Mouse (Mus musculus) kidney, postnatal 36 days (tissue): ENCODE results near the gene Myo1e.
"Not testable (repeated sequence)": the region's sequence is repeated elsewhere in the genome, so short reads cannot be mapped to it uniquely, and the experiment has no call there.

Source experiments
- DNase-seq, 2 experiments: peaks; one replicate each; pipeline ENCODE4 v3.0.0; 2021 to 2022; ENCODE audit warnings: mixed read lengths in 2 of 2

Myo1e gene

DNA sequence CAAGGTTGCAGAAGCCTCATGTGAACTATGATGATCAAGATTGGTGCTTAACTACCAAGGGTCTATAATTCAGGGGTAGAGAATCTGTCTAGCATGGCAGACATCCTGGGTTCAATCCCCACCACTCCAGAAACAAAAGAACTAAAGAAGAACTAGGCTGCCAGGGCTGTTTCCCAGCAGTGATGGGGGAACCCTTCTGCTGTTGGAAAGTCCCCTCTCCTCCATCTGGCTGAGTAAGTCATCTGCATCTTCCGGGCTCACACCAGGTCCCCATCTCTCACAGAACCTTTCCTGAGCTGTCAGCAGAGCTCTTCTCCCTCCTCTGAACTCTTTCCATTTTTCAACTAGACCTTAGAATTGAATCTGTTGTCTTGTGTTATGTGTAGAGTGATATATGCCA lies 45.9 kb downstream of the Myo1e start:
- DNase-seq: no peak

GRCm38 (mm10) chr9:70255005-70255404 lies 47.9 kb downstream of the Myo1e start:
- no peak for DNase-seq

DNA sequence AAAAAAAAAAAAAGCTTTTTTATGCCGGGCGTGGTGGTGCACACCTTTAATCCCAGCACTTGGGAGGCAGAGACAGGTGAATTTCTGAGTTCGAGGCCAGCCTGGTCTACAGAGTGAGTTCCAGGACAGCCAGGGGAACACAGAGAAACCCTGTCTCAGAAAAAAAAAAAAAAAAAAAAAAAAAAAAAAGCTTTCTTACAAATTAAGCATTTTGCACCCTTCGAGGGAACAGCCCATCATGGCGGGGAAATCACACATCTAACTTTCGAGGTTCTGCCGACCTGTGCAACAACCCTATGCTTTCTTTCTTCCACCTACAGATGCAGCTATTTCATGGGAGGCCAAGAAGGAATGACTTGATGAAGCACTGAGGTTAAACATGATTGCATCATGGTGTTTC lies 48.9 kb downstream of the Myo1e start:
- not testable (repeated sequence) for DNase-seq

- peak; percentile 70 to 73 for DNase-seq
Observed at GRCm38 (mm10) chr9:70257289-70258101, 50.3 kb downstream of the Myo1e start.

DNA sequence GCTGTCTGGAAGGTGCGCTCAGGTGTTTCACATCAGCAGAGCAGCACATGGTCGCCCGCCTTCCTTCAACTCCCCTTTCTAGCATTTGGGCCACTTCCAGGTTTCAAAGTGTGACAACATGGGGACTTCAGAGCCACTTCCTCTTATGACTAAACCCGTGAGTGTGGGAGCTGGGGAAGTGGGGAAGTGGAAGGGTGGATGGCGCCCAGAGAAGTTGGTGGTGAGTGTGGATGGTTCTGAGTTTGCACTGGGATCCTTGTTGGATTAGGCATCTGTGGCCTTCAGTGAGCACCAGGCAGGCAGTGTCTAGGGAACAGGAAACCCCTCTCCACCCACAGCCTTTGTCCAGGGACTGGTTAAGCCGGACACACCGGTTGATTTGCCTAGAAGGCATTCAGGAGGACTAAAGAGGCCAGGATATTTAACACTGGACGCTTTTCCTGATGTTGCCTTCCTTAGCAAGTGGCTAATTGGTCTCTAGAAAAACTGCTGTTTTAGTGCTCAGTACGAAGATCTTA lies 53.2 kb downstream of the Myo1e start:
- DNase-seq: peak; percentile 62 to 64

GRCm38 (mm10) chr9:70261646-70262045 lies 54.5 kb downstream of the Myo1e start:
- DNase-seq: no peak

DNA sequence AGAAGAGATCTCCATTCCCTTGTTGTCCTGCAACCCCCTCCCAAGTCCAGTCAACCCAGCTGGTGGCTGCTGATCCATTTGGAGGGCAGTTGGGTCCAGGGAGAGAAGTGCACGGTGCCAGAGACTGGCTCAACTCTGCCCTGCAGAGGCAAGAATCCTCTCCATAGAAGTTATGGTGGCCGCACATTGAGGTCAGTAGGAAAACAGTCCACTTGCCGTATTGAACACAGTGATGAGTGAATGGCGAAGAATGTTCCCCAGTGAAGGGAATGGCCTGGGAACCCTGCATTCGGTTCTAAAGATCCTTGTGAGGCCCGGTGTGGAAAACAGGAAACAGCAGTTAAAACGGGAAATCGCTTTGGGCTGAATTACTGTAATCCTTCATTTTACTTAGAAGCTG lies 56.0 kb downstream of the Myo1e start:
- DNase-seq: no peak

GRCm38 (mm10) chr9:70263735-70264134 lies 56.6 kb downstream of the Myo1e start:
- DNase-seq: peak; percentile 51 to 65

- peak; percentile 73 to 78 for DNase-seq
Observed at GRCm38 (mm10) chr9:70265513-70265912, 58.4 kb downstream of the Myo1e start.

GRCm38 (mm10) chr9:70266186-70266585 lies 59.0 kb downstream of the Myo1e start:
- DNase-seq: no peak

DNA sequence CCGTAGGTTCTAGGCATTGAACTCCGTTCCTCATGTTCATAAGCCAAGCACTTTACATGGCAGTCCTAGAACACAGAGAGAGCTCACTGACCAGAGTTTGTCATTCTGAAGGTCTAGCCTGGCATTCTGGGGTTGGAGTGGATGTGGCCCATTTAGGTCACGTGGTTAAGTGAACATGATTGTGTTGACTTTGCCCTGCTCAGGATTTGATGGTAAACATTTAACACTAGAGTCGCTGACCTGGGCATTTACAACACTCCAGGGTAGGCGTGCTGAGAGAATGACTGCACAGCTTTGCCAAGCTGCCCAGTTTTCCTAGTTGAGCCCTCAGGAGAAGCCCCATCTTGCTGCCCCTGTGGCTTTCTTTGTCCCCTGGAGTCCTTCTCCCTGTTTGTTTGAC lies 60.0 kb downstream of the Myo1e start:
- DNase-seq: peak in 1 of 2 experiments; percentile 71

- no peak for DNase-seq
Observed at GRCm38 (mm10) chr9:70269349-70269748, 62.2 kb downstream of the Myo1e start.

GRCm38 (mm10) chr9:70270468-70270867 lies 63.3 kb downstream of the Myo1e start:
- no peak for DNase-seq

DNA sequence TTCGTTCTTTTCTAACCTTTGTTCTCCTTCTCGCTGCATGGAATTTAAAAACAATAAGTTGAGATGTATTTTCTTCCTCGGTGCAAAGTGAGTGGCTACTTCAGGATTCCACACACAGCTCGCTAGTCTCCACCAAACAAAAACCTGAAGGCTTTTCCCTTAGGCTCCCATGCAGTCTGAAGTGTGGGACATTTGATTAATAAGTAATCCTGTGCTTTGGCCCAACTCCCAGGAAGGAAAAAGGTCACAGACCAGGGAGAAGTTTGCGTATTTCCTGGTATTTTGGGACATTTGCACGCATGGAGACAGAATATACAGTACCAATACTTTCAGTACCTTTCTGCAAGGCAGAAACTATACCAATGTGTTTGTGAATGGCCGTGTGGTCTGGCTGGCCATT lies 64.0 kb downstream of the Myo1e start:
- DNase-seq: peak; percentile 68 to 87

DNA sequence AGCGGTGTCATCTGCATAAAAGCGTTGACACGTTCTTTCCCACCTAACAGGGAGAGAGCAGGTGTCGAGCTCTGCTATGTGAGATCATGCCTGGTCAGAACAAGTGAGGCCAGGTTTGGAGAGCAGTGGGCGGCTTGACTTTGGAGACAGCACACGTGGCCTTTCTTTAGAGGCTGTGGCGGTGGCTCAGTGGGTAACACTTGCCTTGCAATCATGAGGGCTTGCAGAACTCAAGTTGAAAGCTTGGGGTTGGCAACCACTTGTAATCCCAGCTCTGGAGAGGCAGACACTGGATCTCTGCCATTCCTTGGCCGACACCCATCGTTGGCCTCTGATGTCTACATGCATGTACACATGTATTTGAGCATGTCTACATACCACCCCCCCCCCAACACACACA lies 64.5 kb downstream of the Myo1e start:
- no peak for DNase-seq

DNA sequence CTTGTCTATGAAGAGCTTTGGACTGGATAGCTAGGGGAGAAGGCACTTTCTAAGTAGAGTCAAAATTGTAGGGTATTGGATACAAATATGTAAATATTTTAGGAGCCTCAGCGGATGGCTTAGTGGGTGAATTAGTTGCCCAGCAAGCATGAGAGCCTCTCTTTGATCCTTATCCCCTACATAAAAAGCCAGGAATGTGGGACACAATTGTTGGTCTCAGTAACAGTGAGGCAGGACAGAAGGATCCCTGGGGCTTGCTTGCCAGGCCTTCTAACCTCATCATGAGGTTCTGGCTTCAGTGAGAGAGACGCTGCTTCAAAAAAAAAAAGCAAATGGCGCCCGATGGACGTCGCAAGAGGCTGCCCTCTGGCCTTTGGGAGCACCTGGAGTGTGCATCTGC lies 66.9 kb downstream of the Myo1e start:
- DNase-seq: no peak

- no peak for DNase-seq
Observed at GRCm38 (mm10) chr9:70274476-70274875, 67.3 kb downstream of the Myo1e start.

DNA sequence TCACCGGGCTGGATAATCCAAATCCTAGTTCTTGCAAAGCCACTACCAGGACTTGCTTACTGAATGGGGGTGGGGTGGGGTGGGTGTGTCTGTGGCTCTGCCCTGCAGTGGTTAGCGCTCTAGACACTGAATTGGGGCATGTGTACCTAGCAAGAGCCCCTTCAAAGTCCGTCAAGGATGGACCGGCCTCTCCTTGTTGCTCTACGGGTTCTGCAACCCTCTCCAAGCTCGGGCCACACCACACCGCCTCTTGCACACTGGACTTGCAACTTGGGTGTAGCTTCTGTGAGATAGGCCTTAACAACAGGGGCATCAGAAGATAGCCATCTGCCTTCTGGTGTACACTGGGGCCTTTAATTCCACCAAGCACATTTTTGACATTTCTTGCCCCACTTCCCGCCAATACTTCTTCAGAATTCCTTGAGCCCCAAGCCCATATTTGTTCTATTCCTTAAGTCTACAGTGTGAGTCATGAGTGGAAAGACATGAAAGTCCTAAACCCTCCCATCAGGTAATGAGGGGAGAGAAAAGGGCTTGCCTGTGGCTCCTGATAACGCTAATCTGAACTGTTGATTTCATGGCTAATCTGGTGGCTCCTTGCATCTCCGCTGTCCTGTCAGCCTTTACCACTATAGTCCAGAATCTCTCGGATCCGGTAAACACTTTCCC lies 67.9 kb downstream of the Myo1e start:
- DNase-seq: no peak

GRCm38 (mm10) chr9:70277076-70277475 lies 69.9 kb downstream of the Myo1e start:
- DNase-seq: no peak

- DNase-seq: peak; percentile 57 to 75
Observed at GRCm38 (mm10) chr9:70277529-70277982, 70.4 kb downstream of the Myo1e start.

GRCm38 (mm10) chr9:70281407-70281806 lies 74.3 kb downstream of the Myo1e start:
- no peak for DNase-seq

DNA sequence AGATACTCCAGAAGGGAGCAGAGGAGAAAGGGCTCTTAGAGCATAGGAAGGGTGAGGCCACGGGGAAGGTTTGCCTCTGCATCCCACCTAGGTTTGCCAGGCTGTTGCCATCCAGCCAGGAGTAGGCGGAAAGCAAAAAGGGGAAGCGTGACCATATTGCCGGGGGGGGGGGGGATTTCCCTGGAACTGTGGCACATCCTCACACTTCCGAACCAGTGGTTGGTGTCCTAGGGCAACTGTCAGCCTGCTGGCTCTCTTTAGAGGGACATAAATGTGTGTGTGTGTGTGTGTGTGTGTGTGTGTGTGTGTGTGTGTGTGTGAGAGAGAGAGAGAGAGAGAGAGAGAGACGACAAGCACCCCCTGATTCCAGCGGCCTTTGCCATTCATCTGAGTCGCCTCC lies 75.0 kb downstream of the Myo1e start:
- DNase-seq: no peak

DNA sequence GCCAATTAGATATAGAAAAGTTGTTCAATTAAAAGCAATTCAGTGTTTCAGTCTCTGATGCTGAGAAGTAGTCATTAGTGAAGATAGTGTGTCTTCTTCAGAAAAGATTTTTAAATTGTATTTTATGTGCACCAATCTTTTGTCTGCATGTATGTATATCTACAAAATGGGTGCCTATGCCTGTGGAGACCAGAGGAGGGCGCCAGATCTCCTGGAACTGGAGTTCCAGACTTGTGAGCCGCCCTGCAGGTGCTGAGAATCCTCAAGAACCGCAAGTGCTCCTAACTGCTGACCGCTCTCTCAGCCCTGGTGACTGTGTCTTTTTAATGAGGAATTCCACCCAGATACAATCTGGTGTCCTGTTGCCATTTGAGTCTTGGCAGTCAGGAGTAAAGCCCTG lies 76.0 kb downstream of the Myo1e start:
- no peak for DNase-seq

GRCm38 (mm10) chr9:70284584-70285140 lies 77.5 kb downstream of the Myo1e start:
- no peak for DNase-seq
